19 mouse cellular contexts compared by ENCODE assay signal in genomic region chr14:85768301-85768700, GRCm38 (mm10).
A peak's percentile ranks its signal among the peaks of the same experiment; 100 is the strongest.
DNase-seq lines count a peak whose midpoint lies in the region; ATAC-seq lines count a peak whose summit lies in the region.
"Had no signal": no experiment of that assay in that cellular context is flagged by ENCODE, and none has a peak within 500 bp of the region (broad histone marks: within the 10 kb centered on the region; RNA-seq: fewer than 3 reads in every experiment).

No protein-coding gene starts in this region.

- no peak overlapping the region for H3K27ac ChIP-seq in midbrain, embryonic 15.5 days
- no peak overlapping the region for H3K27ac ChIP-seq in midbrain, embryonic 11.5 days (ENCODE audit: low read depth, low read length)
- no peak overlapping the region for H3K27ac ChIP-seq in neural tube, embryonic 12.5 days
- no peak overlapping the region for H3K27ac ChIP-seq in neural tube, embryonic 15.5 days (replicated peaks)
- H3K27ac ChIP-seq in neural tube, embryonic 13.5 days (replicated peaks): no peak overlapping the region
- H3K27ac ChIP-seq: embryonic facial prominence, embryonic 10.5 days; embryonic facial prominence, embryonic 12.5 days; forebrain, embryonic 13.5 days; forebrain, embryonic 15.5 days had no signal

- no peak overlapping the region for H3K4me3 ChIP-seq in midbrain, embryonic 15.5 days
- H3K4me3 ChIP-seq in midbrain, embryonic 11.5 days (ENCODE audit: low read depth, low read length): no peak overlapping the region
- H3K4me3 ChIP-seq in neural tube, embryonic 12.5 days: no peak overlapping the region
- H3K4me3 ChIP-seq in neural tube, embryonic 15.5 days (replicated peaks): no peak overlapping the region
- H3K4me3 ChIP-seq in neural tube, embryonic 13.5 days: no peak overlapping the region
- H3K4me3 ChIP-seq: embryonic facial prominence, embryonic 10.5 days; embryonic facial prominence, embryonic 12.5 days; forebrain, embryonic 13.5 days; forebrain, embryonic 15.5 days had no signal

- ATAC-seq in midbrain, embryonic 15.5 days (replicated peaks): 0 out of 2 replicates have a peak, but pooled peaks have one; percentile 56
- ATAC-seq in midbrain, embryonic 11.5 days (ENCODE audit: low FRiP score): no peak
- peak; percentile 35; the same call in 1 of the 2 replicates for ATAC-seq in neural tube, embryonic 12.5 days (ENCODE audit: low FRiP score, low read depth)
- ATAC-seq in neural tube, embryonic 15.5 days (ENCODE audit: low FRiP score): no peak
- ATAC-seq in neural tube, embryonic 13.5 days (ENCODE audit: low read depth): peak; percentile 56; the same call in 1 of the 2 replicates
- ATAC-seq: forebrain, embryonic 13.5 days; forebrain, embryonic 15.5 days had no signal

- H3K4me1 ChIP-seq in midbrain, embryonic 15.5 days: no peaks in the 10 kb centered on the region
- H3K4me1 ChIP-seq in midbrain, embryonic 11.5 days (ENCODE audit: control insufficient read depth, insufficient read depth, low read length): no peaks in the 10 kb centered on the region
- H3K4me1 ChIP-seq in neural tube, embryonic 12.5 days: no peaks in the 10 kb centered on the region
- no peaks in the 10 kb centered on the region for H3K4me1 ChIP-seq in neural tube, embryonic 15.5 days
- H3K4me1 ChIP-seq in neural tube, embryonic 13.5 days (replicated peaks): peaks cover 8% of the 10 kb centered on the region
- H3K4me1 ChIP-seq: embryonic facial prominence, embryonic 10.5 days; embryonic facial prominence, embryonic 12.5 days; forebrain, embryonic 13.5 days; forebrain, embryonic 15.5 days had no signal

- no peak overlapping the region for H3K9ac ChIP-seq in midbrain, embryonic 15.5 days
- H3K9ac ChIP-seq in midbrain, embryonic 11.5 days (ENCODE audit: low read length): no peak overlapping the region
- H3K9ac ChIP-seq in neural tube, embryonic 12.5 days: no peak overlapping the region
- H3K9ac ChIP-seq in neural tube, embryonic 15.5 days (replicated peaks): no peak overlapping the region
- no peak overlapping the region for H3K9ac ChIP-seq in neural tube, embryonic 13.5 days
- H3K9ac ChIP-seq: embryonic facial prominence, embryonic 12.5 days; forebrain, embryonic 13.5 days; forebrain, embryonic 15.5 days had no signal

- no peak overlapping the region for H3K4me2 ChIP-seq in midbrain, embryonic 15.5 days
- H3K4me2 ChIP-seq in midbrain, embryonic 11.5 days: no peak overlapping the region
- no peak overlapping the region for H3K4me2 ChIP-seq in neural tube, embryonic 12.5 days (replicated peaks)
- H3K4me2 ChIP-seq in neural tube, embryonic 15.5 days: no peak overlapping the region
- no peak overlapping the region for H3K4me2 ChIP-seq in neural tube, embryonic 13.5 days
- H3K4me2 ChIP-seq: embryonic facial prominence, embryonic 12.5 days; forebrain, embryonic 13.5 days; forebrain, embryonic 15.5 days had no signal

- H3K36me3 ChIP-seq in midbrain, embryonic 15.5 days (replicated peaks): no peaks in the 10 kb centered on the region
- no peaks in the 10 kb centered on the region for H3K36me3 ChIP-seq in midbrain, embryonic 11.5 days (ENCODE audit: control insufficient read depth, insufficient read depth, low read length)
- H3K36me3 ChIP-seq in neural tube, embryonic 12.5 days: no peaks in the 10 kb centered on the region
- H3K36me3 ChIP-seq in neural tube, embryonic 15.5 days: no peaks in the 10 kb centered on the region
- no peaks in the 10 kb centered on the region for H3K36me3 ChIP-seq in neural tube, embryonic 13.5 days
- H3K36me3 ChIP-seq: embryonic facial prominence, embryonic 10.5 days; embryonic facial prominence, embryonic 12.5 days; forebrain, embryonic 15.5 days had no signal

- 63% methylated on average over 5 of the region's 5 CpGs for WGBS in midbrain, embryonic 15.5 days
- 86% methylated on average over 5 of the region's 5 CpGs for WGBS in midbrain, embryonic 11.5 days
- WGBS in neural tube, embryonic 12.5 days: 67% methylated on average over 5 of the region's 5 CpGs
- 49% methylated on average over 5 of the region's 5 CpGs for WGBS in neural tube, embryonic 15.5 days
- 50% methylated on average over 5 of the region's 5 CpGs for WGBS in neural tube, embryonic 13.5 days

- no peak for DNase-seq in midbrain, embryonic 11.5 days (ENCODE audit: low spot score, missing footprints)
- no peak for DNase-seq in layer of hippocampus, postnatal 10 days (ENCODE audit: low spot score in 2 of 2)
- DNase-seq in right cerebral cortex, adult 18-20 months: no peak
- DNase-seq: adrenal gland, adult 2 months; adrenal gland, postnatal 10 days; adrenal gland, postnatal 25 days; cerebellum, adult 11-12 months; cerebellum, adult 2 months; cerebellum, adult 9-10 months; cerebellum, postnatal 10 days; cerebellum, postnatal 25 days had no signal

- H3K9me3 ChIP-seq in midbrain, embryonic 15.5 days: no peaks in the 10 kb centered on the region
- no peaks in the 10 kb centered on the region for H3K9me3 ChIP-seq in midbrain, embryonic 11.5 days (ENCODE audit: control insufficient read depth, low read length)
- H3K9me3 ChIP-seq in neural tube, embryonic 12.5 days: no peaks in the 10 kb centered on the region
- no peaks in the 10 kb centered on the region for H3K9me3 ChIP-seq in neural tube, embryonic 15.5 days (replicated peaks)
- H3K9me3 ChIP-seq in neural tube, embryonic 13.5 days: no peaks in the 10 kb centered on the region
- H3K9me3 ChIP-seq: embryonic facial prominence, embryonic 10.5 days; embryonic facial prominence, embryonic 12.5 days; forebrain, embryonic 13.5 days; forebrain, embryonic 15.5 days had no signal

- no peaks in the 10 kb centered on the region for H3K27me3 ChIP-seq in midbrain, embryonic 15.5 days (replicated peaks)
- H3K27me3 ChIP-seq in midbrain, embryonic 11.5 days (ENCODE audit: control insufficient read depth, insufficient read depth, low read length): no peaks in the 10 kb centered on the region
- H3K27me3 ChIP-seq in neural tube, embryonic 12.5 days (replicated peaks): no peaks in the 10 kb centered on the region
- no peaks in the 10 kb centered on the region for H3K27me3 ChIP-seq in neural tube, embryonic 15.5 days (replicated peaks)
- no peaks in the 10 kb centered on the region for H3K27me3 ChIP-seq in neural tube, embryonic 13.5 days
- H3K27me3 ChIP-seq: embryonic facial prominence, embryonic 12.5 days; forebrain, embryonic 13.5 days; forebrain, embryonic 15.5 days had no signal

Comparison
In these comparisons a context has a peak if more than half of its experiments do, and no peak if none do; other contexts are left out.
1. ATAC-seq: peak in midbrain, embryonic 15.5 days (single experiment), neural tube, embryonic 12.5 days (single experiment) and neural tube, embryonic 13.5 days (single experiment); none in midbrain, embryonic 11.5 days (single experiment) and neural tube, embryonic 15.5 days (single experiment).